Mouse (Mus musculus) limb, embryonic 13.5 days (tissue): ENCODE measurements around the gene Vmn2r17. TPM values are rescaled to one million over a fixed set of nuclear protein-coding genes. Genes with fewer than 3 reads are reported as not detected.
A peak's percentile ranks its signal among the peaks of the same experiment; 100 is the strongest.

ENCODE experiments used
- ATAC-seq: fragments of 200-750 bp; cut with Nextera tagmentation; 2 replicates; pipeline ENCODE4 v1.8.0; 2017; ENCODE audit warnings: low read depth, moderate number of reproducible peaks, moderate TSS enrichment; ENCODE audit not compliant: low FRiP score
- H3K27ac ChIP-seq: fragments of 300-500 bp; sonication (generic); 2 replicates; pipeline ENCODE4 v1.5.1; 2015; ENCODE audit warnings: inconsistent platforms, mild to moderate bottlenecking, moderate library complexity
- H3K27me3 ChIP-seq: fragments of 300-500 bp; sonication (generic); 2 replicates; pipeline ENCODE4 v1.6.1; 2015; ENCODE audit warnings: mild to moderate bottlenecking, inconsistent platforms
- H3K36me3 ChIP-seq: fragments of 300-500 bp; sonication (generic); 2 replicates; pipeline ENCODE4 v1.6.1; 2015; ENCODE audit warnings: inconsistent platforms, mild to moderate bottlenecking, moderate library complexity
- H3K4me1 ChIP-seq: fragments of 300-500 bp; sonication (generic); 2 replicates; pipeline ENCODE4 v1.6.1; 2015; ENCODE audit warnings: inconsistent platforms
- H3K4me2 ChIP-seq: fragments of 300-500 bp; sonication (generic); replicated peaks from 2 replicates; pipeline ENCODE4 v1.6.1; 2015; ENCODE audit warnings: inconsistent platforms, mild to moderate bottlenecking, moderate library complexity
- H3K4me3 ChIP-seq: fragments of 300-500 bp; sonication (generic); 2 replicates; pipeline ENCODE4 v1.5.1; 2015; ENCODE audit warnings: moderate library complexity, mild to moderate bottlenecking, inconsistent platforms
- H3K9ac ChIP-seq: fragments of 300-500 bp; sonication (generic); 2 replicates; pipeline ENCODE4 v1.6.1; 2015; ENCODE audit warnings: mild to moderate bottlenecking, inconsistent platforms
- H3K9me3 ChIP-seq: fragments of 300-500 bp; sonication (generic); 2 replicates; pipeline ENCODE4 v1.6.1; 2016; ENCODE audit warnings: inconsistent platforms
- WGBS: fragments of 180-500 bp; shearing (Covaris S2); methylation state at CpG from one replicate; pipeline ENCODE4 v1.1.7; 2015; 5-methylcytosine and 5-hydroxymethylcytosine counted together
- polyA plus RNA-seq: library from polyadenylated mRNA; unstranded; fragments of >200 nt; fragmentation: Nextera tagmentation; extraction: Ambion mirVana; gene quantifications from 2 replicates; pipeline ENCODE4 v1.2.1, GENCODE M21; 2015

Vmn2r17 gene
- polyA plus RNA-seq = not detected in 2 replicates

DNA sequence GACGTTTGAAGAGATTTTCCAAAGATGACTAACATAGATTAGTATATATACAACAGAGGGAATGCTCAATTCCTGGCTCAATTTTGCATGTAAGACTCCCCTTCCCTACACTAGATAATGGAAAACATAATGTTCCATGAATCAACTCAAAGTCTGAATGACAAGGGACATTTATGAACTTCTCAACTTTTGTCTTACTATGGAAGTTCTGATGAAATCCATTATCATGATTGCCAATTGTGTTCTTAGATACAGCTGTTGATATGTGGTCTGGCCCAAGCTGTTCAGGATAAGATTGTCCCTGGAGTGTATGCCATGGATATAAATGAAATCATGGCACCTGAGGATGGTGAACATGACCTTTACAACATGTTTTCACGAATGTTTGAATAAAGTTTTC is at the start of gene Vmn2r17:
Gene Vmn2r17, plus strand, starts transcription at position 301 of the 400 bp plus-strand sequence.
- Histone ChIP-seq H3K4me2 (no peak within 1 kb of the TSS), H3K9ac (no peak within 1 kb of the TSS), H3K27me3 (no peaks in the 10 kb centered on the region), H3K27ac (no peak within 1 kb of the TSS), H3K9me3 (peaks cover 9% of the 10 kb centered on the region; the same call in 1 of the 2 replicates), H3K4me3 (no peak within 1 kb of the TSS), H3K4me1 (no peaks in the 10 kb centered on the region), H3K36me3 (no peaks in the 10 kb centered on the region)
- 55% methylated on average over 2 of the region's 2 CpGs for WGBS
- ATAC-seq = no peak

DNA sequence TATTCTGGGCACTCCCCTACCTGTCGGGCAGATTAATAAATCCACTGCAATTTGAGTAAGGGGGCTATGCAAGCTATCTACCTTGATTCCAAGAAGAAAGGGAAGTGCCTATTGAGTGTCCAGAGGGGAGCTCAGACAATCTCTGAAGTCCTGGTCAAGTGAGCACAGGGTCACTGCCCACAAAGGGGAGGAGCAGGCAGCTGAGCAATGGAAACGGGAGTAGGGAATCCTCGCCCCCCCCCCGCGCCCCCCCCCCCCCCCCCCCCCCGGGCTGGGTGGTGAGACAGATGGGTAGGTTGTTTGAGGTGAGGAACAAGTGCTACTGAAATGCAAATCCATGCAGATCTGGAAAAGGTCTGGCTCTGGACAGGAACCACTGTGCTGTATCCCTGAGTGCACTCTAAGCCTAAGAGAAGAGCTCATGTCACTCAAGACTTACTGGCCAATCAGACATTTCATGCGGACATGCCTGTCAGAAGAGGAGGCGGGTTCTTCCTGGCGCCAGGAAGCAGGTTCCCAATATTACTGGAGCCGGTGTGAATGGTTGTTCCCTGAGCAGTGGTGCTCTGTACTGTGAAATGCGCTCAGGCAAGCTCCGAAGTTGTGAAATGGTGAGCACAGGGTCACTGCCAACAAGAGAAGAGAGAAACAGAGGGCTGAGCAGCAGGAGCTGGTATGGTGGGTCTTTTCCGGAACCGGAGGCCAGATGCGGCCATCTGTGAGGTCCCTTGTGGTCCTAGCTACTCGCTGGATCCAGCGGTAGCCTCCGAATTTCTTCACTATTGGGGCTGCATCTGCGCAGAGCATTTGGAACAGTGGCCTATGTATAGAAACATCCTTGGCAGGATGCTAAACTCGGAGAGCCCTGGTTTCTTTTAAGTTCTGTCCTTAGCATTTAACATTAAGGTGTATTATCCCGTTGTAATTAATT is 47.4 kb downstream of the Vmn2r17 start:
- Histone ChIP-seq H3K36me3 (no peaks in the 10 kb centered on the region), H3K27me3 (no peaks in the 10 kb centered on the region), H3K4me3 (peak overlapping the region; percentile 33), H3K9me3 (peaks cover 4% of the 10 kb centered on the region), H3K9ac (no peak overlapping the region), H3K27ac (no peak overlapping the region), H3K4me2 (peak overlapping the region; percentile 47), H3K4me1 (no peaks in the 10 kb centered on the region)
- peak; percentile 71 for ATAC-seq
- WGBS = 21% methylated on average over 21 of the region's 21 CpGs

DNA sequence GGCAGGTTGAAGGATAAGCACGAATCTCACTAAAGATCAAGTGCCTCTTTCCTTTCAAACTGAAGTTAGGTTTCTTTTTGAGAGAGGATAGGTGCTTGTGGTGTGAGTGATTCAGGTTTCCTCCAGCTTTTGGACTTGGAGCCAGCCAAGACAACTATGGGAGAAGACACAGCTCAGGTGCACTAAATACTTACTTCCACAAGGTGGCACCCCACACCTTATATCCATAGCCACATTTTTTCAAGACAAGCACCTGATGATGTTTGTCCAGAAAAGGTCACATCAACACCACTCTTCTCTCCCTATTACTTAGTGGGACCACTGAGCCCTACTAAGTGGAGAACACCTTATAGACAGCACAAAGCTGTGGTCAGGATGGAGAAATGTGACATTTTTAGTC is 87.2 kb downstream of the Vmn2r17 start:
- ATAC-seq = no peak
- Histone ChIP-seq H3K27me3 (no peaks in the 10 kb centered on the region), H3K36me3 (no peaks in the 10 kb centered on the region), H3K4me1 (no peaks in the 10 kb centered on the region), H3K4me3 (no peak overlapping the region), H3K4me2 (no peak overlapping the region), H3K9ac (no peak overlapping the region), H3K27ac (no peak overlapping the region), H3K9me3 (0 out of 2 replicates have a peak, but pooled peaks cover 3% of the 10 kb centered on the region)
- 8% methylated on average over 1 of the region's 1 CpGs for WGBS

Other genes starting within 250 kb of the Vmn2r17 start
- not detected in 2 replicates for gene Vmn2r13, start 227.5 kb upstream of the Vmn2r17 start, polyA plus RNA-seq
- not detected in 2 replicates for gene Vmn2r14, start 195.0 kb upstream of the Vmn2r17 start, polyA plus RNA-seq
- gene Vmn2r15, start 122.0 kb upstream of the Vmn2r17 start, polyA plus RNA-seq = not detected in 2 replicates
- not detected in 2 replicates for gene Vmn2r16, start 89.5 kb upstream of the Vmn2r17 start, polyA plus RNA-seq
- 10.5 and 10.6 TPM in 2 replicates for gene Crlf2, start 139.3 kb downstream of the Vmn2r17 start, polyA plus RNA-seq